Comparison of ENCODE assay signal across 23 mouse cellular contexts in the genomic region with DNA sequence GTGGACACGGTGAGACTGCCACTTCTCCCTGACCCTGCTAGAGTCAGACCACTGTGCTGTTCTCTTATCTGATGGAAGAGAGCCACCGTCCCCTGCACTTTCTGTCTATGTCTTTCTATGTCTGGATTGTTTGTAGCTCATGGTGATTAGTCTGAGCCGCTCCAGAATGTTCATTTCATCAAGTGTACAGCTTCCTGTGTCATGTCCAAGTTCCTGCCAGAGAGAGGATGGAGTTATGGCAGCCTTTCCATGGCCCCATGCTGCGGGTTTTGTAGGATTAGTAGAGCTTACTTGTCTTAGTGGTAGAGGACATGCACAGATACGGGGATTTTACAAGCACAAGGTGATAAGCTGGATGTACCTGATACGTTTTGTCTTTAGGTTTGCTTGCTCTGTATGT. TPM values are rescaled to one million over a fixed set of nuclear protein-coding genes. Genes with fewer than 3 reads are reported as not detected.
A peak's percentile ranks its signal among the peaks of the same experiment; 100 is the strongest.
DNase-seq lines count a peak whose midpoint lies in the region; ATAC-seq and TF ChIP-seq lines count a peak whose summit lies in the region.
"Had no signal": no experiment of that assay in that cellular context is flagged by ENCODE, and none has a peak within 500 bp of the region (broad histone marks: within the 10 kb centered on the region; RNA-seq: fewer than 3 reads in every experiment).

No protein-coding gene starts in this region.

- no peak overlapping the region for H3K4me3 ChIP-seq in kidney, embryonic 15.5 days (replicated peaks)
- no peak overlapping the region for H3K4me3 ChIP-seq in neural tube, embryonic 13.5 days
- no peak overlapping the region for H3K4me3 ChIP-seq in neural tube, embryonic 15.5 days (replicated peaks)
- no peak overlapping the region for H3K4me3 ChIP-seq in small intestine, adult 2 months (ENCODE audit: low read depth, low read length)
- H3K4me3 ChIP-seq: erythroblast, embryonic 14.5 days; forebrain, embryonic 13.5 days; heart, embryonic 10.5 days; hindbrain, embryonic 12.5 days; limb, embryonic 12.5 days; liver, embryonic 13.5 days; midbrain, embryonic 12.5 days had no signal

- WGBS in kidney, embryonic 15.5 days: 68% methylated on average over 6 of the region's 6 CpGs
- 91% methylated on average over 6 of the region's 6 CpGs for WGBS in neural tube, embryonic 13.5 days
- WGBS in neural tube, embryonic 15.5 days: 85% methylated on average over 6 of the region's 6 CpGs
- 76% methylated on average over 6 of the region's 6 CpGs for WGBS in small intestine, adult 2 months

- H3K27ac ChIP-seq in kidney, embryonic 15.5 days: no peak overlapping the region
- H3K27ac ChIP-seq in neural tube, embryonic 13.5 days (replicated peaks): peak overlapping the region; percentile 29; the same call in 1 of the 2 replicates
- no peak overlapping the region for H3K27ac ChIP-seq in neural tube, embryonic 15.5 days (replicated peaks)
- H3K27ac ChIP-seq in small intestine, adult 2 months (ENCODE audit: insufficient read depth, low read depth, low read length): peak overlapping the region; percentile 17; the same call in 1 of the 2 replicates
- H3K27ac ChIP-seq: forebrain, embryonic 13.5 days; heart, embryonic 10.5 days; hindbrain, embryonic 12.5 days; limb, embryonic 12.5 days; liver, embryonic 13.5 days; macrophage; midbrain, embryonic 12.5 days had no signal

- no peak for ATAC-seq in kidney, embryonic 15.5 days (replicated peaks; ENCODE audit: low FRiP score)
- no peak for ATAC-seq in neural tube, embryonic 13.5 days (ENCODE audit: low read depth)
- ATAC-seq in neural tube, embryonic 15.5 days (ENCODE audit: low FRiP score): no peak
- ATAC-seq: forebrain, embryonic 13.5 days had no signal

- no peak for TF ChIP-seq POLR2A in small intestine, adult 2 months (IDR thresholded peaks at IDR 0.05; ENCODE audit: low read depth, low read length)

- H3K27me3 ChIP-seq in kidney, embryonic 15.5 days: no peaks in the 10 kb centered on the region
- H3K27me3 ChIP-seq in neural tube, embryonic 13.5 days: no peaks in the 10 kb centered on the region
- no peaks in the 10 kb centered on the region for H3K27me3 ChIP-seq in neural tube, embryonic 15.5 days (replicated peaks)
- no peaks in the 10 kb centered on the region for H3K27me3 ChIP-seq in small intestine, adult 2 months (ENCODE audit: control insufficient read depth, insufficient read depth, low read length)
- H3K27me3 ChIP-seq: forebrain, embryonic 13.5 days; hindbrain, embryonic 12.5 days; limb, embryonic 12.5 days; liver, embryonic 13.5 days; midbrain, embryonic 12.5 days had no signal

- no peak for TF ChIP-seq CTCF in small intestine, adult 2 months (IDR thresholded peaks at IDR 0.05; ENCODE audit: extremely low read depth, insufficient read length, insufficient replicate concordance, low read depth, low read length)

- intact Hi-C loops in heart, postnatal 10 days (cut with DNase I): no loop called here

- no peak overlapping the region for H3K9ac ChIP-seq in kidney, embryonic 15.5 days
- no peak overlapping the region for H3K9ac ChIP-seq in neural tube, embryonic 13.5 days
- no peak overlapping the region for H3K9ac ChIP-seq in neural tube, embryonic 15.5 days (replicated peaks)
- H3K9ac ChIP-seq: forebrain, embryonic 13.5 days; hindbrain, embryonic 12.5 days; limb, embryonic 12.5 days; liver, embryonic 13.5 days; midbrain, embryonic 12.5 days had no signal

- H3K36me3 ChIP-seq in kidney, embryonic 15.5 days: peaks cover 87% of the 10 kb centered on the region
- H3K36me3 ChIP-seq in neural tube, embryonic 13.5 days: peaks cover 87% of the 10 kb centered on the region
- peaks cover 65% of the 10 kb centered on the region for H3K36me3 ChIP-seq in neural tube, embryonic 15.5 days
- H3K36me3 ChIP-seq in small intestine, adult 2 months (ENCODE audit: control insufficient read depth, insufficient read depth, low read length): peaks cover 58% of the 10 kb centered on the region

- peak; percentile 15 to 24 for DNase-seq in heart, postnatal 10 days
- DNase-seq in heart, adult 18-20 months: no peak
- DNase-seq in kidney, postnatal 4 days: peak; percentile 34 to 50
- no peak for DNase-seq in frontal cortex, adult 2 months (ENCODE audit: extremely low spot score in 1 of 2, low spot score in 1 of 2)
- DNase-seq: adrenal gland, postnatal 25 days; cerebellum, adult 11-12 months; gastrocnemius, postnatal 25 days; heart, postnatal 14 days; liver, embryonic 13.5 days; right cerebral cortex, adult 18-20 months had no signal

- no peaks in the 10 kb centered on the region for H3K9me3 ChIP-seq in kidney, embryonic 15.5 days (replicated peaks)
- no peaks in the 10 kb centered on the region for H3K9me3 ChIP-seq in neural tube, embryonic 13.5 days
- H3K9me3 ChIP-seq in neural tube, embryonic 15.5 days (replicated peaks): no peaks in the 10 kb centered on the region
- H3K9me3 ChIP-seq: forebrain, embryonic 13.5 days; heart, embryonic 10.5 days; hindbrain, embryonic 12.5 days; limb, embryonic 12.5 days; liver, embryonic 13.5 days; midbrain, embryonic 12.5 days had no signal

- H3K4me2 ChIP-seq in kidney, embryonic 15.5 days: no peak overlapping the region
- H3K4me2 ChIP-seq in neural tube, embryonic 13.5 days: no peak overlapping the region
- H3K4me2 ChIP-seq in neural tube, embryonic 15.5 days: no peak overlapping the region
- H3K4me2 ChIP-seq: forebrain, embryonic 13.5 days; hindbrain, embryonic 12.5 days; limb, embryonic 12.5 days; liver, embryonic 13.5 days; midbrain, embryonic 12.5 days had no signal

- no peaks in the 10 kb centered on the region for H3K4me1 ChIP-seq in kidney, embryonic 15.5 days
- 0 out of 2 replicates have a peak, but pooled peaks cover 16% of the 10 kb centered on the region for H3K4me1 ChIP-seq in neural tube, embryonic 13.5 days (replicated peaks)
- peaks cover 12% of the 10 kb centered on the region; the same call in 1 of the 2 replicates for H3K4me1 ChIP-seq in neural tube, embryonic 15.5 days
- H3K4me1 ChIP-seq in small intestine, adult 2 months (ENCODE audit: control insufficient read depth, insufficient read depth, insufficient read length, low read length): peaks cover 3% of the 10 kb centered on the region; the same call in 1 of the 2 replicates
- H3K4me1 ChIP-seq: forebrain, embryonic 13.5 days; heart, embryonic 10.5 days; hindbrain, embryonic 12.5 days; limb, embryonic 12.5 days; liver, embryonic 13.5 days; midbrain, embryonic 12.5 days had no signal

RNA-seq across cellular contexts. Expression of gene Ston1, which starts 16.9 kb away (rescaled TPM):
- 10 to 100 TPM; 25.9 to 30.9 TPM for total RNA-seq in heart, postnatal 10 days (2021)
- total RNA-seq in heart, adult 18-20 months (2021): 10 to 100 TPM; 19.3 to 20.6 TPM
- 7.7 and 8.0 TPM in 2 replicates for polyA plus RNA-seq in kidney, embryonic 15.5 days (2015; fragmentation: Nextera tagmentation; extraction: Ambion mirVana)
- polyA plus RNA-seq in neural tube, embryonic 13.5 days (2015; fragmentation: Nextera tagmentation; extraction: Ambion mirVana): 2.7 and 3.5 TPM in 2 replicates
- 1.0 and 2.6 TPM in 2 replicates for polyA plus RNA-seq in neural tube, embryonic 15.5 days (2015; fragmentation: Nextera tagmentation; extraction: Ambion mirVana)
- 2.3 and 5.4 TPM in 2 replicates for polyA plus RNA-seq in small intestine, adult 2 months (2012; rRNA removed)
- polyA plus RNA-seq in frontal cortex, adult 2 months (2012; rRNA removed): 3.4 and 4.0 TPM in 2 replicates
- total RNA-seq: common myeloid progenitor, adult 5-6 weeks; monocyte, adult 5-6 weeks had no signal
- polyA plus RNA-seq: erythroblast, embryonic 14.5 days had no signal

RNA-seq across cellular contexts. Expression of gene Ppp1r21, which starts 50.6 kb away (rescaled TPM):
- total RNA-seq in heart, postnatal 10 days (2021): 10 to 100 TPM; 15.0 to 15.7 TPM
- total RNA-seq in heart, adult 18-20 months (2021): 10 to 100 TPM; 10.1 to 10.8 TPM
- polyA plus RNA-seq in kidney, embryonic 15.5 days (2015; fragmentation: Nextera tagmentation; extraction: Ambion mirVana): 26.4 and 26.8 TPM in 2 replicates
- polyA plus RNA-seq in neural tube, embryonic 13.5 days (2015; fragmentation: Nextera tagmentation; extraction: Ambion mirVana): 40.0 and 42.8 TPM in 2 replicates
- polyA plus RNA-seq in neural tube, embryonic 15.5 days (2015; fragmentation: Nextera tagmentation; extraction: Ambion mirVana): 40.0 and 43.4 TPM in 2 replicates
- polyA plus RNA-seq in small intestine, adult 2 months (2012; rRNA removed): 7.7 and 15.7 TPM in 2 replicates
- polyA plus RNA-seq in frontal cortex, adult 2 months (2012; rRNA removed): 79.6 and 82.5 TPM in 2 replicates

Comparison
In these comparisons a context has a peak if more than half of its experiments do, and no peak if none do; other contexts are left out.
1. DNase-seq: peak in heart, postnatal 10 days (2 of 2) and kidney, postnatal 4 days (2 of 2); none in heart, adult 18-20 months (0 of 2) and frontal cortex, adult 2 months (0 of 2).
2. H3K27ac ChIP-seq: peak in neural tube, embryonic 13.5 days (single experiment) and small intestine, adult 2 months (single experiment); none in kidney, embryonic 15.5 days (single experiment) and neural tube, embryonic 15.5 days (single experiment).